Mouse (Mus musculus): Measurements from ENCODE around the gene Ciapin1.
A peak's percentile ranks its signal among the peaks of the same experiment; 100 is the strongest.
"Not testable (repeated sequence)": the region's sequence is repeated elsewhere in the genome, so short reads cannot be mapped to it uniquely, and the experiment has no call there.

The Ciapin1 gene

GRCm38 (mm10) chr8:94857346-94858173 lies 19.4 kb upstream of the Ciapin1 start, which contains the start of gene Polr2c:
Gene Polr2c (plus strand): TSS chr8:94857450.
- DNase-seq (ENCODE audit: extremely low spot score, low spot score): peak; percentile 94

- no peak for DNase-seq (ENCODE audit: extremely low spot score, low spot score)
These were observed 18.8 kb upstream of the Ciapin1 start for GRCm38 (mm10) chr8:94857011-94857345.

GRCm38 (mm10) chr8:94854761-94855160 lies 16.6 kb upstream of the Ciapin1 start:
- not testable (repeated sequence) for DNase-seq (ENCODE audit: extremely low spot score, low spot score)

- no peak for DNase-seq (ENCODE audit: extremely low spot score, low spot score)
These were observed 11.9 kb upstream of the Ciapin1 start for GRCm38 (mm10) chr8:94850049-94850448.

- DNase-seq (ENCODE audit: extremely low spot score, low spot score): no peak
These were observed 3.0 kb upstream of the Ciapin1 start for GRCm38 (mm10) chr8:94841183-94841582.

GRCm38 (mm10) chr8:94838600-94838999 lies 442 bp upstream of the Ciapin1 start:
- no peak for DNase-seq (ENCODE audit: extremely low spot score, low spot score)

- no peak for DNase-seq (ENCODE audit: extremely low spot score, low spot score)
These were observed 1.5 kb downstream of the Ciapin1 start for GRCm38 (mm10) chr8:94836456-94837240.

GRCm38 (mm10) chr8:94835751-94836150 lies 2.4 kb downstream of the Ciapin1 start:
- not testable (repeated sequence) for DNase-seq (ENCODE audit: extremely low spot score, low spot score)

- DNase-seq (ENCODE audit: extremely low spot score, low spot score): not testable (repeated sequence)
These were observed 4.2 kb downstream of the Ciapin1 start for GRCm38 (mm10) chr8:94833901-94834405.

GRCm38 (mm10) chr8:94828284-94828683 lies 9.9 kb downstream of the Ciapin1 start:
- DNase-seq (ENCODE audit: extremely low spot score, low spot score): no peak

GRCm38 (mm10) chr8:94826210-94826609 lies 11.9 kb downstream of the Ciapin1 start:
- no peak for DNase-seq (ENCODE audit: extremely low spot score, low spot score)

- DNase-seq (ENCODE audit: extremely low spot score, low spot score): no peak
These were observed 13.0 kb downstream of the Ciapin1 start for GRCm38 (mm10) chr8:94825170-94825569.

GRCm38 (mm10) chr8:94822637-94823560 lies 15.3 kb downstream of the Ciapin1 start:
- peak; percentile 55 for DNase-seq (ENCODE audit: extremely low spot score, low spot score)

GRCm38 (mm10) chr8:94821381-94821780 lies 16.8 kb downstream of the Ciapin1 start:
- DNase-seq (ENCODE audit: extremely low spot score, low spot score): no peak

GRCm38 (mm10) chr8:94820553-94820952 lies 17.6 kb downstream of the Ciapin1 start:
- no peak for DNase-seq (ENCODE audit: extremely low spot score, low spot score)

- no peak for DNase-seq (ENCODE audit: extremely low spot score, low spot score)
These were observed 18.4 kb downstream of the Ciapin1 start for GRCm38 (mm10) chr8:94819671-94820179.

GRCm38 (mm10) chr8:94817933-94818332 lies 20.2 kb downstream of the Ciapin1 start:
- no peak for DNase-seq (ENCODE audit: extremely low spot score, low spot score)

GRCm38 (mm10) chr8:94814556-94814955 lies 23.6 kb downstream of the Ciapin1 start:
- DNase-seq (ENCODE audit: extremely low spot score, low spot score): no peak

GRCm38 (mm10) chr8:94812645-94813098 lies 25.5 kb downstream of the Ciapin1 start:
- peak; percentile 86 for DNase-seq (ENCODE audit: extremely low spot score, low spot score)

- DNase-seq (ENCODE audit: extremely low spot score, low spot score): no peak
These were observed 26.5 kb downstream of the Ciapin1 start for GRCm38 (mm10) chr8:94811654-94812053.

- no peak for DNase-seq (ENCODE audit: extremely low spot score, low spot score)
These were observed 27.3 kb downstream of the Ciapin1 start for GRCm38 (mm10) chr8:94810855-94811254.
